Mouse (Mus musculus): ENCODE results near the gene Cdk6. TPM values are rescaled to one million over a fixed set of nuclear protein-coding genes. Genes with fewer than 3 reads are reported as not detected.

The Cdk6 gene
- polyA plus RNA-seq, 1 experiment from 2014 or later = 16.6 TPM

DNA sequence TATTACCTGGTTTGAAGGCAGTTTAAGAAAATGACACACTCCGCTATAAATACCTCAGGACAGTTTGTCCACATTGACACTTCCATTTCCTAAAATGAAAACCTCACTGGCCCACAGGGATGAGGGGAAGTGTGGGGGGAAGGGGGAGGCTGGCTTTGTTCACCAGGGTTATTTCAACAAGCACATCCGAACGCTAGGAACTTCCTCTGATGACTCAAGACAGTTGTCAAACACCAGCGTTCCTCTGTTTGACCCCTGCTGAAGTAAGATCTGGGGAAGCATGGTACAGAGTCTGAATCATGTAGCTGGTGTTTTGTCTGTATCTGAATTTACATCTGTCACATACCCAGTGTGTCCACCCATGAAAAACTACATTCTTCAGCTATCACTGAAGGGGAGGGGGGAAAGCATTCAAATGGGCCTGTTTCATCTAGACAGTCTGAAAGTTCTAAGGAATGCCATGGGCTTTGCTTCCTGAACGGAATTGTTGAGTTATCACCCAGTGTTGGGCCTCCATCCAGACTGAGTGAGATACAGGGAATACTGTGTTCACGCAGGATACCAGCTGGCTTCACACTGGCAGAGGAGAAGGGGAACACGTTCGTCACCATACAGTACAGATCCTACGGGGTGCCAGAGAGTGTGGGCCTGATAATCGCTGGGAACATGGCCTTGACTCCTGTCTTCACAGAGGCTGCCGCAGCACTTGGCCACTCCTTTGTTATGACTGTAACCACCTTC, 161.5 kb downstream of the Cdk6 start:
- 40% methylated on average over 11 of the region's 11 CpGs for WGBS
- TF ChIP-seq CTCF (IDR thresholded peaks at IDR 0.05; ENCODE audit: low read depth) (no peak), EP300 (optimal IDR thresholded peaks at IDR 0.05) (no peak)
- Histone ChIP-seq H3K9ac (ENCODE audit: low read length) (no peak overlapping the region), H3K27me3 (ENCODE audit: control insufficient read depth, insufficient read depth, low read length) (no peaks in the 10 kb centered on the region), H3K4me3 (ENCODE audit: low read depth, low read length) (no peak overlapping the region), H3K4me1 (replicated peaks; ENCODE audit: control insufficient read depth, insufficient read depth) (peaks cover 4% of the 10 kb centered on the region; the same call in 1 of the 2 replicates), H3K9me3 (ENCODE audit: control insufficient read depth, low read length) (no peaks in the 10 kb centered on the region), H3K4me2 (replicated peaks; ENCODE audit: low read depth) (no peak overlapping the region), H3K27ac (replicated peaks) (0 out of 2 replicates have a peak overlapping the region, but pooled peaks have one; percentile 24), H3K36me3 (ENCODE audit: control insufficient read depth, insufficient read depth, low read length) (no peaks in the 10 kb centered on the region)
- DNase-seq (ENCODE audit: low spot score) = no peak
- peak; percentile 26; the same call in 1 of the 2 replicates for ATAC-seq (ENCODE audit: low FRiP score, low TSS enrichment)

DNA sequence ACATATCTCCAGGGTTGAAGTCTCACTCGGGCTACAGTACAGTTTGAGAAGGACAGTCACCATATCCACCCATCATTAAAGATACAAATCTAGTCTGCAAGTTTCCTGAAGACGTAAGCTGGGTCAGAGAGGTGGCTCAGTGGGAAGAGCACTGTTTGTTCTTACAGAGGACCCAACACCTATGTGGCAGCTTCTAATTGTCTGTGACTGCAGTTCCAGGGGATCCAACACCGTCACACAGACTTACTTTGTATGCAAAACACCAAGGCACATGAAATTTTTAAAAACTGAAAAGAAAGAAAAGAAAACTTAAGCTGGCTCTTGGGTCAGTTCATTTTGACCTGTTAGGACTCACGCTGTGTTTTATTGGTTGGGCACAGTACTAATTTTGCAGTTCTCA, 162.1 kb downstream of the Cdk6 start:
- H3K4me2 ChIP-seq (replicated peaks; ENCODE audit: low read depth) = no peak overlapping the region
- no peaks in the 10 kb centered on the region for H3K27me3 ChIP-seq (ENCODE audit: control insufficient read depth, insufficient read depth, low read length)
- no peak for TF ChIP-seq EP300 (optimal IDR thresholded peaks at IDR 0.05)
- no peak for TF ChIP-seq CTCF (IDR thresholded peaks at IDR 0.05; ENCODE audit: low read depth)
- peaks cover 4% of the 10 kb centered on the region; the same call in 1 of the 2 replicates for H3K4me1 ChIP-seq (replicated peaks; ENCODE audit: control insufficient read depth, insufficient read depth)
- H3K36me3 ChIP-seq (ENCODE audit: control insufficient read depth, insufficient read depth, low read length) = no peaks in the 10 kb centered on the region
- 68% methylated on average over 4 of the region's 4 CpGs for WGBS
- ATAC-seq (ENCODE audit: low FRiP score, low TSS enrichment) = no peak
- no peaks in the 10 kb centered on the region for H3K9me3 ChIP-seq (ENCODE audit: control insufficient read depth, low read length)
- no peak overlapping the region for H3K4me3 ChIP-seq (ENCODE audit: low read depth, low read length)
- DNase-seq (ENCODE audit: low spot score) = no peak
- no peak overlapping the region for H3K9ac ChIP-seq (ENCODE audit: low read length)
- H3K27ac ChIP-seq (replicated peaks) = no peak overlapping the region

DNA sequence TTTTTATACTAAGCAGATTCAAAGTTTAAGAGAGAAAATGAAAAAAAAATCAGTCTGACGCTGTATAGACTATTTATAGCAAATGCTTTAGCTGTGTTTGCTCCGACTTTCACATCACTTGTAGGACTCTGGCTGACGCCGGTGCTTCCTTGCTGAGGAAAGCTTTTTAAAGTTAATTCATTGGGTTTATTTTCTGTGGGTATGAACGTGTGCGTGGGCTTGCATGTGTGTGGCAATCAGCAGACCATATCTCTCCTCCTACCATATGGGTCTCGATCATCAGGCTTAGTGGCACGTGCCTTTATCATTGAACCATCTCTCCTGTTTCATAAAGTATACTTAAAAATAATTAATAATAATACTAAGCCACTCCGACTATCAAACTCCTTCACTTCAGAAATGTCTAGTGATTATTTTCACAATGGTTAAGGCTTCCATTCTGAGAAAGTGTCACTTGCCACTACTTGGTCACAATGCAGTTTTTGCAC, 162.6 kb downstream of the Cdk6 start:
- H3K36me3 ChIP-seq (ENCODE audit: control insufficient read depth, insufficient read depth, low read length) = no peaks in the 10 kb centered on the region
- 71% methylated on average over 9 of the region's 9 CpGs for WGBS
- no peak for DNase-seq (ENCODE audit: low spot score)
- no peak for ATAC-seq (ENCODE audit: low FRiP score, low TSS enrichment)
- H3K27ac ChIP-seq (replicated peaks) = no peak overlapping the region
- peaks cover 4% of the 10 kb centered on the region; the same call in 1 of the 2 replicates for H3K4me1 ChIP-seq (replicated peaks; ENCODE audit: control insufficient read depth, insufficient read depth)
- no peak overlapping the region for H3K9ac ChIP-seq (ENCODE audit: low read length)
- H3K4me2 ChIP-seq (replicated peaks; ENCODE audit: low read depth) = no peak overlapping the region
- TF ChIP-seq EP300 (optimal IDR thresholded peaks at IDR 0.05) (no peak), CTCF (IDR thresholded peaks at IDR 0.05; ENCODE audit: low read depth) (no peak)
- no peaks in the 10 kb centered on the region for H3K27me3 ChIP-seq (ENCODE audit: control insufficient read depth, insufficient read depth, low read length)
- no peak overlapping the region for H3K4me3 ChIP-seq (ENCODE audit: low read depth, low read length)
- H3K9me3 ChIP-seq (ENCODE audit: control insufficient read depth, low read length) = no peaks in the 10 kb centered on the region

DNA sequence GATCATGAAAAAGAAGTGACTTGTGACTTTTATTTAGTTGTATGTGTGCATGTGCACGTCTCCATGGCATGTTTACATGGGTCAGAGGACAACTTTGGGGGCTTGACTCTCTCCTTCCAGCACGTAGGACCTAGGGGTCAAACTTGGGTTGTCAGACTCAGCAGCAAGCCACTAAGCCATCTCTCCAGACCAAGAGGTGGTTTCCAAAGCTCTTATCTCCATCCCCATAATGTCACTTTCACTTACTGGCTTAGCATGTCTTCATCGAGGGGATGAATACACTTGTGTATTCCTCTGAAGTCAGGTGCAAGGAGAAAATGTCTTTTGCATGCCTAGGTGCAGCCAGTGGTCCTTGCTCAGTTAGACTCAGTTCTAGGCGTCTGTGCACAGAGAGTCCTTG, 163.2 kb downstream of the Cdk6 start:
- Histone ChIP-seq H3K9me3 (ENCODE audit: control insufficient read depth, low read length) (no peaks in the 10 kb centered on the region), H3K9ac (ENCODE audit: low read length) (no peak overlapping the region), H3K27me3 (ENCODE audit: control insufficient read depth, insufficient read depth, low read length) (no peaks in the 10 kb centered on the region), H3K36me3 (ENCODE audit: control insufficient read depth, insufficient read depth, low read length) (no peaks in the 10 kb centered on the region), H3K4me1 (replicated peaks; ENCODE audit: control insufficient read depth, insufficient read depth) (peaks cover 4% of the 10 kb centered on the region; the same call in 1 of the 2 replicates), H3K4me2 (replicated peaks; ENCODE audit: low read depth) (no peak overlapping the region), H3K27ac (replicated peaks) (no peak overlapping the region), H3K4me3 (ENCODE audit: low read depth, low read length) (no peak overlapping the region)
- TF ChIP-seq EP300 (optimal IDR thresholded peaks at IDR 0.05) = no peak
- TF ChIP-seq CTCF (IDR thresholded peaks at IDR 0.05; ENCODE audit: low read depth) = no peak
- ATAC-seq (ENCODE audit: low FRiP score, low TSS enrichment) (no peak), DNase-seq (ENCODE audit: low spot score) (no peak)
- 67% methylated on average over 4 of the region's 4 CpGs for WGBS

DNA sequence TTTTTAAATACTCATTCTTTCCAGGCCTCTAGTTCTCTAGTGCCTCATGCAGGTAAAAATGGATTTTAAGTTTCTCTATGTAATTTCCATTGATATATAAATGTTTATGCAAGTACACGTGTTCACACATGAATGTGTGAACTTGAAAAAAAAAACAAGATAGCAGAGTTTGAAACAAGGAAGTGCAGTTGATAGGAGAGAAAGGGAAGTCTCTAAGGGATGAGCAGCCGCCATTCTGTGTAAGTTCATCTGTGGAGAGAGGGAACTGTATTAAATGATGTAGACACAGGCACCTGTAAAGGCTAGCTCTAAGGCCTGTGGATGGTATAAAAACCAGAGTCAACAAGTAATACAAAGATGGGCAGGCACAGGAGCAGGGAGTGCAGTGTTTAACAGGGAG, 164.3 kb downstream of the Cdk6 start:
- no peak overlapping the region for H3K27ac ChIP-seq (replicated peaks)
- no peaks in the 10 kb centered on the region for H3K9me3 ChIP-seq (ENCODE audit: control insufficient read depth, low read length)
- no peak for TF ChIP-seq CTCF (IDR thresholded peaks at IDR 0.05; ENCODE audit: low read depth)
- TF ChIP-seq EP300 (optimal IDR thresholded peaks at IDR 0.05) = no peak
- no peaks in the 10 kb centered on the region for H3K36me3 ChIP-seq (ENCODE audit: control insufficient read depth, insufficient read depth, low read length)
- no peaks in the 10 kb centered on the region for H3K27me3 ChIP-seq (ENCODE audit: control insufficient read depth, insufficient read depth, low read length)
- DNase-seq (ENCODE audit: low spot score) (no peak), ATAC-seq (ENCODE audit: low FRiP score, low TSS enrichment) (no peak)
- peaks cover 4% of the 10 kb centered on the region; the same call in 1 of the 2 replicates for H3K4me1 ChIP-seq (replicated peaks; ENCODE audit: control insufficient read depth, insufficient read depth)
- H3K4me2 ChIP-seq (replicated peaks; ENCODE audit: low read depth) = no peak overlapping the region
- H3K4me3 ChIP-seq (ENCODE audit: low read depth, low read length) = no peak overlapping the region
- no peak overlapping the region for H3K9ac ChIP-seq (ENCODE audit: low read length)
- WGBS = 51% methylated on average over 2 of the region's 2 CpGs
